Mouse (Mus musculus) olfactory bulb, adult 2 months (tissue): ENCODE measurements at regions not wholly inside any gene's neighbourhood (a gene's known extent, or its start where the extent isn't known, plus 50 kb on each side); places are given as distances from the start of the nearest gene placed in this dataset.

Source experiments
- H3K27ac ChIP-seq: fragments of 200-500 bp; 2 replicates; pipeline ENCODE4 v1.5.1; 2012; ENCODE audit warnings: low read depth, low read length; ENCODE audit not compliant: insufficient read depth
- H3K4me1 ChIP-seq: fragments of 200-500 bp; 2 replicates; pipeline ENCODE4 v1.6.1; 2012; ENCODE audit warnings: low read length; ENCODE audit not compliant: control insufficient read depth, insufficient read depth
- H3K4me3 ChIP-seq: fragments of 200-500 bp; 2 replicates; pipeline ENCODE4 v1.5.1; 2012; ENCODE audit warnings: mild to moderate bottlenecking, low read depth, low read length, moderate library complexity; ENCODE audit not compliant: insufficient read depth
- CTCF ChIP-seq: fragments of 200-500 bp; IDR thresholded peaks from 2 replicates; pipeline ENCODE4 v1.5.1; 2012; ENCODE audit warnings: low read depth, mild to moderate bottlenecking, low read length, moderate library complexity; ENCODE audit not compliant: insufficient read depth
- POLR2A ChIP-seq: fragments of 200-500 bp; IDR thresholded peaks from 2 replicates; pipeline ENCODE4 v1.6.1; 2012; ENCODE audit warnings: mild to moderate bottlenecking, low read depth, low read length, moderate library complexity; ENCODE audit not compliant: insufficient read depth
- WGBS: fragments of 180-500 bp; shearing (Covaris S2); methylation state at CpG from one replicate; pipeline ENCODE4 v1.1.7; 2018; 5-methylcytosine and 5-hydroxymethylcytosine counted together

- Histone ChIP-seq H3K4me3 (no peak overlapping the region), H3K4me1 (no peaks in the 10 kb centered on the region), H3K27ac (no peak overlapping the region)
- TF ChIP-seq CTCF (no peak), POLR2A (no peak)
- WGBS = 85% methylated on average over 3 of the region's 3 CpGs
Measured at GRCm38 (mm10) chr14:105615766-105616165, 280.9 kb downstream of the Spry2 start.

- TF ChIP-seq CTCF (no peak), POLR2A (no peak)
- H3K4me3 ChIP-seq = no peak overlapping the region
- WGBS = 92% methylated on average over 3 of the region's 3 CpGs
Measured at GRCm38 (mm10) chr14:105612794-105613193, 283.8 kb downstream of the Spry2 start.

GRCm38 (mm10) chr14:105608804-105609203 is 287.8 kb downstream of the Spry2 start:
- no peak overlapping the region for H3K4me3 ChIP-seq
- H3K4me1 ChIP-seq = no peaks in the 10 kb centered on the region
- TF ChIP-seq POLR2A (no peak), CTCF (no peak)
- WGBS = 86% methylated on average over 4 of the region's 4 CpGs
- no peak overlapping the region for H3K27ac ChIP-seq

More at GRCm38 (mm10) chr14:105612794-105613193, 283.8 kb downstream of the Spry2 start:
- no peak overlapping the region for H3K27ac ChIP-seq
- H3K4me1 ChIP-seq = no peaks in the 10 kb centered on the region

GRCm38 (mm10) chr14:105606551-105606950 is 290.1 kb downstream of the Spry2 start:
- H3K4me3 ChIP-seq = no peak overlapping the region
- no peaks in the 10 kb centered on the region for H3K4me1 ChIP-seq
- H3K27ac ChIP-seq = no peak overlapping the region
- TF ChIP-seq CTCF = no peak
- no peak for TF ChIP-seq POLR2A
- WGBS = 81% methylated on average over 3 of the region's 3 CpGs

GRCm38 (mm10) chr14:105604451-105604850 is 292.2 kb downstream of the Spry2 start:
- Histone ChIP-seq H3K4me3 (no peak overlapping the region), H3K4me1 (no peaks in the 10 kb centered on the region), H3K27ac (no peak overlapping the region)
- TF ChIP-seq POLR2A = no peak
- TF ChIP-seq CTCF = no peak
- WGBS = 43% methylated on average over 6 of the region's 6 CpGs

GRCm38 (mm10) chr14:105603047-105603461 is 293.6 kb downstream of the Spry2 start:
- WGBS = 91% methylated on average over 6 of the region's 6 CpGs
- H3K27ac ChIP-seq = no peak overlapping the region
- H3K4me1 ChIP-seq = no peaks in the 10 kb centered on the region
- H3K4me3 ChIP-seq = no peak overlapping the region
- TF ChIP-seq POLR2A (no peak), CTCF (no peak)

GRCm38 (mm10) chr14:105599550-105600453 is 296.8 kb downstream of the Spry2 start:
- no peak overlapping the region for H3K4me3 ChIP-seq
- WGBS = 57% methylated on average over 24 of the region's 24 CpGs
- no peak overlapping the region for H3K27ac ChIP-seq
- H3K4me1 ChIP-seq = no peaks in the 10 kb centered on the region
- TF ChIP-seq CTCF (no peak), POLR2A (no peak)

- WGBS = 52% methylated on average over 7 of the region's 7 CpGs
- peak overlapping the region; percentile 13; the same call in 1 of the 2 replicates for H3K4me3 ChIP-seq
Measured at GRCm38 (mm10) chr14:105589751-105590150, 306.9 kb downstream of the Spry2 start.

GRCm38 (mm10) chr14:105589261-105589660 is 307.4 kb downstream of the Spry2 start:
- no peak for TF ChIP-seq CTCF
- TF ChIP-seq POLR2A = no peak
- Histone ChIP-seq H3K27ac (peak overlapping the region; percentile 73), H3K4me1 (peaks cover 5% of the 10 kb centered on the region; the same call in 1 of the 2 replicates), H3K4me3 (no peak overlapping the region)
- 62% methylated on average over 20 of the region's 20 CpGs for WGBS

More at GRCm38 (mm10) chr14:105589751-105590150, 306.9 kb downstream of the Spry2 start:
- peaks cover 5% of the 10 kb centered on the region; the same call in 1 of the 2 replicates for H3K4me1 ChIP-seq
- peak overlapping the region; percentile 73 for H3K27ac ChIP-seq
- TF ChIP-seq POLR2A (no peak), CTCF (no peak)
